Mouse (Mus musculus) thymus, adult 2 months (tissue): ENCODE data around the gene Thbs3. TPM values are rescaled to one million over a fixed set of nuclear protein-coding genes. Genes with fewer than 3 reads are reported as not detected.
A peak's percentile ranks its signal among the peaks of the same experiment; 100 is the strongest.

Experiments used
- DNase-seq: peaks from one replicate; pipeline ENCODE4 v3.0.0; 2021
- H3K27ac ChIP-seq: fragments of 200-500 bp; 2 replicates; pipeline ENCODE4 v1.5.1; 2012; ENCODE audit warnings: low read length, control low read depth; ENCODE audit not compliant: control insufficient read depth, insufficient read depth
- H3K27me3 ChIP-seq: fragments of 200-500 bp; 2 replicates; pipeline ENCODE4 v1.6.1; 2012; ENCODE audit warnings: mild to moderate bottlenecking, low read length, moderate library complexity, mixed read lengths; ENCODE audit not compliant: control insufficient read depth, insufficient read depth
- H3K36me3 ChIP-seq: fragments of 200-500 bp; 2 replicates; pipeline ENCODE4 v1.6.1; 2012; ENCODE audit warnings: mild to moderate bottlenecking, low read length, moderate library complexity; ENCODE audit not compliant: control insufficient read depth, insufficient read depth
- H3K4me1 ChIP-seq: fragments of 200-500 bp; replicated peaks from 2 replicates; pipeline ENCODE4 v1.6.1; 2012; ENCODE audit warnings: low read length; ENCODE audit not compliant: control insufficient read depth, insufficient read depth
- H3K4me3 ChIP-seq: fragments of 200-500 bp; 2 replicates; pipeline ENCODE4 v1.5.1; 2012; ENCODE audit warnings: mild to moderate bottlenecking, low read length, control low read depth, moderate library complexity; ENCODE audit not compliant: control insufficient read depth, insufficient read depth
- CTCF ChIP-seq: fragments of 200-500 bp; IDR thresholded peaks from 2 replicates; pipeline ENCODE4 v1.5.1; 2012; ENCODE audit warnings: mild to moderate bottlenecking, control low read depth, low read length, moderate library complexity, borderline replicate concordance; ENCODE audit not compliant: control insufficient read depth, poor library complexity, insufficient read depth; ENCODE audit errors: extremely low read depth
- POLR2A ChIP-seq: fragments of 200-500 bp; IDR thresholded peaks from 2 replicates; pipeline ENCODE4 v1.6.1; 2012; ENCODE audit warnings: mild to moderate bottlenecking, low read length, control low read depth, moderate library complexity; ENCODE audit not compliant: control insufficient read depth, poor library complexity, insufficient read depth; ENCODE audit errors: extremely low read depth
- WGBS: fragments of 180-500 bp; shearing (Covaris S2); methylation state at CpG from one replicate; pipeline ENCODE4 v1.1.7; 2018; 5-methylcytosine and 5-hydroxymethylcytosine counted together
- polyA plus RNA-seq: library from polyadenylated mRNA; depleted of rRNA; stranded (reverse); fragments of >200 nt; gene quantifications from 2 replicates; pipeline ENCODE4 v1.2.3, GENCODE M21; 2012

The Thbs3 gene
- polyA plus RNA-seq, 1 experiment, result 10.9 TPM

GRCm38 (mm10) chr3:89259076-89259475 lies 44.1 kb downstream of the Thbs3 start, which contains the start of gene Dpm3:
Dpm3 (plus strand) TSS chr3:89259358.
- H3K36me3 ChIP-seq, result no peaks in the 10 kb centered on the region
- WGBS, result 79% methylated on average over 7 of the region's 7 CpGs
- TF ChIP-seq CTCF (no peak), POLR2A (no peak)

GRCm38 (mm10) chr3:89260211-89260610 lies 45.2 kb downstream of the Thbs3 start:
- WGBS, result 93% methylated on average over 3 of the region's 3 CpGs
- Histone ChIP-seq H3K27me3 (no peaks in the 10 kb centered on the region), H3K4me3 (no peak overlapping the region), H3K4me1 (no peaks in the 10 kb centered on the region), H3K27ac (no peak overlapping the region), H3K36me3 (no peaks in the 10 kb centered on the region)
- no peak for TF ChIP-seq CTCF
- no peak for TF ChIP-seq POLR2A
- no peak for DNase-seq

More at GRCm38 (mm10) chr3:89259076-89259475, 44.1 kb downstream of the Thbs3 start, which contains the start of gene Dpm3:
- Histone ChIP-seq H3K27ac (no peak within 1 kb of the TSS), H3K27me3 (no peaks in the 10 kb centered on the region), H3K4me3 (no peak within 1 kb of the TSS), H3K4me1 (no peaks in the 10 kb centered on the region)
- DNase-seq, result no peak

- no peak overlapping the region; the same call in 1 of the 2 replicates for H3K27ac ChIP-seq
Measured at GRCm38 (mm10) chr3:89262417-89262816, 47.4 kb downstream of the Thbs3 start.

GRCm38 (mm10) chr3:89266439-89266893 lies 51.5 kb downstream of the Thbs3 start:
- Histone ChIP-seq H3K36me3 (no peaks in the 10 kb centered on the region), H3K27me3 (no peaks in the 10 kb centered on the region), H3K4me3 (peak overlapping the region; percentile 81), H3K4me1 (peaks cover 25% of the 10 kb centered on the region), H3K27ac (no peak overlapping the region)
- DNase-seq, result peak; percentile 80
- TF ChIP-seq CTCF (0 out of 2 replicates have a peak, but pooled peaks have one; percentile 15), POLR2A (peak; percentile 78)
- under 1% methylated on average over 20 of the region's 20 CpGs for WGBS

More at GRCm38 (mm10) chr3:89262417-89262816, 47.4 kb downstream of the Thbs3 start:
- no peak for DNase-seq
- 74% methylated on average over 10 of the region's 10 CpGs for WGBS
- no peak overlapping the region for H3K4me3 ChIP-seq
- H3K36me3 ChIP-seq, result no peaks in the 10 kb centered on the region
- H3K27me3 ChIP-seq, result no peaks in the 10 kb centered on the region
- peaks cover 4% of the 10 kb centered on the region for H3K4me1 ChIP-seq
- TF ChIP-seq CTCF (no peak), POLR2A (no peak)

GRCm38 (mm10) chr3:89268916-89269315 lies 53.9 kb downstream of the Thbs3 start:
- Histone ChIP-seq H3K4me3 (no peak overlapping the region), H3K36me3 (no peaks in the 10 kb centered on the region), H3K27ac (no peak overlapping the region), H3K4me1 (peaks cover 25% of the 10 kb centered on the region), H3K27me3 (no peaks in the 10 kb centered on the region)
- DNase-seq, result no peak
- WGBS, result 95% methylated on average over 8 of the region's 8 CpGs
- TF ChIP-seq POLR2A (no peak), CTCF (no peak)

GRCm38 (mm10) chr3:89270051-89270755 lies 55.2 kb downstream of the Thbs3 start, which contains the start of gene Slc50a1:
Slc50a1 (minus strand) TSS chr3:89270570.
- under 1% methylated on average over 39 of the region's 39 CpGs for WGBS
- DNase-seq, result peak; percentile 84
- TF ChIP-seq POLR2A, result peak; percentile 64
- peak; percentile 70; the same call in 1 of the 2 replicates for TF ChIP-seq CTCF
- H3K4me1 ChIP-seq, result peaks cover 25% of the 10 kb centered on the region
- H3K27me3 ChIP-seq, result no peaks in the 10 kb centered on the region
- peak within 1 kb of the TSS; percentile 69 for H3K4me3 ChIP-seq
- peak within 1 kb of the TSS; percentile 0; the same call in 1 of the 2 replicates for H3K27ac ChIP-seq
- no peaks in the 10 kb centered on the region for H3K36me3 ChIP-seq
